Mouse (Mus musculus) hindbrain, embryonic 16.5 days (tissue): ENCODE data around the gene Fads6. TPM values are rescaled to one million over a fixed set of nuclear protein-coding genes. Genes with fewer than 3 reads are reported as not detected.

Source experiments
- ATAC-seq: fragments of 200-750 bp; cut with Nextera tagmentation; 2 replicates; pipeline ENCODE4 v1.8.0; 2017; ENCODE audit warnings: moderate TSS enrichment, moderate library complexity
- H3K27ac ChIP-seq: fragments of 300-500 bp; sonication (generic); 2 replicates; pipeline ENCODE4 v1.5.1; 2014; ENCODE audit warnings: low read depth, mild to moderate bottlenecking, control low read depth, low read length, moderate library complexity
- H3K27me3 ChIP-seq: fragments of 300-500 bp; sonication (generic); replicated peaks from 2 replicates; pipeline ENCODE4 v1.6.1; 2014; ENCODE audit warnings: low read length; ENCODE audit not compliant: control insufficient read depth, insufficient read depth
- H3K36me3 ChIP-seq: fragments of 300-500 bp; sonication (generic); 2 replicates; pipeline ENCODE4 v1.6.1; 2014; ENCODE audit warnings: mild to moderate bottlenecking, low read length, moderate library complexity, mixed read lengths; ENCODE audit not compliant: control insufficient read depth, insufficient read depth
- H3K4me1 ChIP-seq: fragments of 300-500 bp; sonication (generic); 2 replicates; pipeline ENCODE4 v1.6.1; 2014; ENCODE audit warnings: low read depth, low read length; ENCODE audit not compliant: control insufficient read depth, insufficient read depth
- H3K4me2 ChIP-seq: fragments of 300-500 bp; sonication (generic); 2 replicates; pipeline ENCODE4 v1.6.1; 2014; ENCODE audit warnings: mild to moderate bottlenecking, low read length, control low read depth, moderate library complexity
- H3K4me3 ChIP-seq: fragments of 300-500 bp; sonication (generic); 2 replicates; pipeline ENCODE4 v1.5.1; 2014; ENCODE audit warnings: mild to moderate bottlenecking, low read length, control low read depth, moderate library complexity
- H3K9ac ChIP-seq: fragments of 300-500 bp; sonication (generic); 2 replicates; pipeline ENCODE4 v1.6.1; 2014; ENCODE audit warnings: low read depth, mild to moderate bottlenecking, control low read depth, low read length, moderate library complexity
- H3K9me3 ChIP-seq: fragments of 300-500 bp; sonication (generic); 2 replicates; pipeline ENCODE4 v1.6.1; 2014; ENCODE audit warnings: mild to moderate bottlenecking, low read length, moderate library complexity; ENCODE audit not compliant: control insufficient read depth
- WGBS: fragments of 180-500 bp; shearing (Covaris S2); extraction: QIAGEN DNeasy Blood & Tissue Kit; methylation state at CpG from one replicate; pipeline ENCODE4 v1.1.7; 2014; 5-methylcytosine and 5-hydroxymethylcytosine counted together
- polyA plus RNA-seq: library from polyadenylated mRNA; unstranded; fragments of >200 nt; fragmentation: Nextera tagmentation; extraction: Ambion mirVana; gene quantifications from 2 replicates; pipeline ENCODE4 v1.2.1, GENCODE M21; 2015

Fads6 gene
- polyA plus RNA-seq, 1 experiment from 2014 or later, result 2.0 TPM

DNA sequence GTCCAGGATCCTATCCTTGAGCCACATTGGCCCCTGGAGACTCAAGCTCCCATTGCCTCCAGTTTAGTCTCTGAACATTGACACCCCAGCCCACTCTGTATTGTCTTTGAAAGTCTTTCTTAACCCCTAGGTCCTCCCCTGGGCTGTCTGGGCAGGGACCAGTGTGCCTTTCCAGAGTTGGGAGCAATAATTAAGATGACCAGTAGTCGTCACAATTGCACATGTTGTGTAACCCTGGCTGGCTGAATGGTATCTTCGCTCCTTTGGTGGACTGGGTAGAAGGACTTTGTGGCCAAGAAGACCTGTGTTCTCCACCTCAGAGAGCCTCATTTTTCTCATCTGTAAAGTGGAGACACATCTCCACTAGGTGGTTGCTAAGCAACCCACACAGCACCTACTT, 16.8 kb upstream of the Fads6 start:
- Histone ChIP-seq H3K27me3 (peaks cover 51% of the 10 kb centered on the region), H3K4me3 (no peak overlapping the region), H3K36me3 (no peaks in the 10 kb centered on the region), H3K27ac (no peak overlapping the region), H3K4me2 (no peak overlapping the region), H3K9ac (no peak overlapping the region), H3K9me3 (no peaks in the 10 kb centered on the region), H3K4me1 (peaks cover 8% of the 10 kb centered on the region)
- no peak for ATAC-seq
- WGBS, result 60% methylated on average over 2 of the region's 2 CpGs

DNA sequence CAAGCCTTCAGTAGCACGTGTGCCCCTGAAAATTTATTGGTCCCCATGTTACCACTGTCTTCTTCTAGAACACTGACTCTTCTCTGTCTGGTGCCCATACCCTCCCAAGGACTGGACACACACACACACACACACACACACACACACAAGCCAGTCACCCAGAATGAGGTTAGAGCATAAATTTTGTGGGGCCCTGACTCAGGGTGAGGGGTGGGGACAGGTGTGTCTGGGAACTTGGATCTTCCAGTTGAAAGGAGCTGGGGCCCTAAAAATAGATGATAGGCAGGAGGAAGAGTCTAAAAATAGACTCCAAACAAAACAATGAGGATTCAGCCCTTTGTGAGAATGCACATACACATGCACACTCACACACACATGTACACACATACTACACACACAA, 11.3 kb upstream of the Fads6 start:
- H3K27ac ChIP-seq, result no peak overlapping the region
- no peaks in the 10 kb centered on the region for H3K9me3 ChIP-seq
- H3K4me3 ChIP-seq, result no peak overlapping the region
- H3K27me3 ChIP-seq, result no peaks in the 10 kb centered on the region
- no peak overlapping the region for H3K9ac ChIP-seq
- no peaks in the 10 kb centered on the region for H3K36me3 ChIP-seq
- WGBS, result 83% methylated on average over 1 of the region's 1 CpGs
- H3K4me2 ChIP-seq, result no peak overlapping the region
- H3K4me1 ChIP-seq, result no peaks in the 10 kb centered on the region
- no peak for ATAC-seq

DNA sequence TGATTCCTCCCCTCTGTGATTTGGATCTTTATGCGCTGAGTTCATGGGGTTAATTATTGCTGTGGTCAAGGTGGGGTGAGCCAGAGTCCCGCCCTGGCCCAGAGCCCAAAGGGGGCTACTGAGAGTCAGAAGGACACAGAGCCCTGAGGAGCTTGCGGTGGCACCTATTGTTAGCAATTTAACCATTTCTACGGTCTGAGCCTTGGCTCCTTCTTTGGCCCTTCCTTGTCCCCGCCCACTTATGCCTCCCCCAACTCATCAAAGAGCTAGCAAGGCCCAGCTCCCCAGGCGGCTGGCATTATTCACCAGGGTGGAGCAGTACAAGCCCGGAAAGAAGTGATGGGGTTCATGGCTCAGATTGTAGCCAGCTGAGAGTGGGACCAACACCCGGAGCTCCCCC, 9.4 kb upstream of the Fads6 start, which contains the start of gene Otop2:
TSS of gene Otop2 (plus strand) at position 301 of the 400 bp plus-strand sequence.
- no peak within 1 kb of the TSS for H3K27ac ChIP-seq
- H3K4me3 ChIP-seq, result no peak within 1 kb of the TSS
- no peaks in the 10 kb centered on the region for H3K36me3 ChIP-seq
- no peak within 1 kb of the TSS for H3K4me2 ChIP-seq
- H3K4me1 ChIP-seq, result no peaks in the 10 kb centered on the region
- no peak for ATAC-seq
- H3K9ac ChIP-seq, result no peak within 1 kb of the TSS
- H3K27me3 ChIP-seq, result no peaks in the 10 kb centered on the region
- WGBS, result 14% methylated on average over 8 of the region's 8 CpGs
- H3K9me3 ChIP-seq, result no peaks in the 10 kb centered on the region

DNA sequence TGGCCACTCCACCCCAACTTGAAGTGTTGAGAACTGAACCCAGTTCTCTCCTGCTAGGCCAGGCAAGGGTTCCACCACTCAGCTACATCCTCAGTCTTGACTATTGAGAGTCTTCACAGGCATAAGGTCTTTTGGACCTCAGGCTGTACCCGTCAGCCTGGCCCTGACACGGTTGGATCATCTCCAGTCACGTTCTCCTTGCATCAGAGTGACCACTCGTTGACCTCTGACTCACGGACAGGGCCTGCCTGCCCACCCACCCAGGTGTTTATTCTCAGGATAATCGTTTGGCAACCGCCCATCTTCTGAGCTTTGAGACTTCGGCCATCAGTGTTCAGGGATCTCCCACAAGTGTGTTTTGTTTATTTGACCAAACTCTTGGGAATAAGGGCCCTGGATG, 5.7 kb upstream of the Fads6 start:
- Histone ChIP-seq H3K27ac (no peak overlapping the region), H3K9me3 (no peaks in the 10 kb centered on the region), H3K27me3 (no peaks in the 10 kb centered on the region), H3K4me1 (no peaks in the 10 kb centered on the region), H3K4me2 (no peak overlapping the region), H3K9ac (no peak overlapping the region), H3K4me3 (no peak overlapping the region), H3K36me3 (no peaks in the 10 kb centered on the region)
- WGBS, result 75% methylated on average over 8 of the region's 8 CpGs
- no peak for ATAC-seq

DNA sequence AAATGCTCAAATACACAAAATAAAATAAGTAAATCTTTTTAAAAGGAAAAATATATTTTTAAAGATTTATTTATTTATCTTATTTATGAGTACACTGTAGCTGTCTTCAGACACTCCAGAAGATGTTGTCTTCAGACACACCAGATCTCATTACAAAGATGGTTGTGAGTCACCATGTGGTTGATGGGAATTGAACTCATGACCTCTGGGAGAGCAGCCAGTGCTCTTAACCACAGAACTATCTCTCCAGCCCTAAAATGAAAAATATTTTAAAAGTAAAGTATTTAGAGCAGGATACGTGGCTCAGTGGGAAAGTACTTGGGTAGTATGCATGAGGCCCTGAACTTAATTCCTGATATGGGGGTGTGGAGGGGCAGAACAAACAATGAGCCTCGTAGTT, 3.9 kb upstream of the Fads6 start:
- Histone ChIP-seq H3K9me3 (no peaks in the 10 kb centered on the region), H3K4me2 (no peak overlapping the region), H3K36me3 (no peaks in the 10 kb centered on the region), H3K4me3 (no peak overlapping the region), H3K27me3 (no peaks in the 10 kb centered on the region), H3K9ac (no peak overlapping the region), H3K4me1 (peaks cover 4% of the 10 kb centered on the region; the same call in 1 of the 2 replicates), H3K27ac (no peak overlapping the region)
- 91% methylated on average over 2 of the region's 2 CpGs for WGBS
- no peak for ATAC-seq

DNA sequence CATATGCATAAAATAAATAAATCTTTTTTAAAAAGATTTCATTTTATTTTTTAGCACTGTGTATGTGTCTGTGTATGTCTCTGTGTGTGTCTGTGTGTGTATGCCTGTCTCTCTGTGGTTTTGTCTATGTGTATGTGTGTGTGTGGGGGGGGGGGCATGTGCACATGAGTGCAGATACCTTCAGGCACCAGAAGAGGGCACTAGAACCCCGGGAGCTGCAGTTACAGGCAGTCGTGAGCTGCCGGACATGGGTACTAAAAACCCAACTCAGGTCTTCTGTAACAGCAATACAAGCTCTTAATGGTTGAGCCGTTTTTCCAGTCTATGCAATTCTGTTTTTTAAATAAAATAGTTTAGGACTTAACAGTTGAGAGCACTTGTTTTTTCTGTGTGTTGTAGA, 3.3 kb upstream of the Fads6 start:
- no peak overlapping the region for H3K9ac ChIP-seq
- peaks cover 4% of the 10 kb centered on the region; the same call in 1 of the 2 replicates for H3K4me1 ChIP-seq

DNA sequence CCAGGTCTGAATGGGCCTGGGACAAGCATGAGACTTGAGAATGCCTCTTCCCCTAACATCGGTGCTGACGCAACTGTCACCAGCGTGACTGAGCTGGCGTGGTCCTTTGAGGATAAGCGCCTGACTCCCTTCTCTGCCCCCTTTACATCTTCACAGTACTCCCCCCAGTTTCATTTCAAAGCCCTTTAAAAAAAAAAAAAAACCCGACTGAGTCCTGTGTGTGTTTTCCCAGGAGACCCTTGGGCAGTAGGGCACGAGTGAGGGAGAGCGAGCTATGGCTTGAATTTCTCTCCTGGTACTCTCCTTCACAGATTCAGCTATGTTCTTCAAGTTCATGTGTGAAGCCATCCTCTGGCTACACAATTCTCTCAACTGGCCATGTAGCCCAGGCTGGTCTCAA, 697 bp upstream of the Fads6 start:
- 65% methylated on average over 8 of the region's 8 CpGs for WGBS
- H3K9me3 ChIP-seq, result no peaks in the 10 kb centered on the region
- ATAC-seq, result no peak
- no peaks in the 10 kb centered on the region for H3K27me3 ChIP-seq
- H3K9ac ChIP-seq, result no peak overlapping the region
- no peak overlapping the region for H3K4me3 ChIP-seq
- H3K36me3 ChIP-seq, result no peaks in the 10 kb centered on the region
- no peak overlapping the region; the same call in 1 of the 2 replicates for H3K4me2 ChIP-seq
- H3K4me1 ChIP-seq, result peaks cover 4% of the 10 kb centered on the region; the same call in 1 of the 2 replicates
- H3K27ac ChIP-seq, result no peak overlapping the region

More for the DNA sequence above, 3.3 kb upstream of the Fads6 start:
- 94% methylated on average over 4 of the region's 4 CpGs for whole genome bisulfite sequencing
- H3K27ac ChIP-seq, result no peak overlapping the region
- no peaks in the 10 kb centered on the region for H3K36me3 ChIP-seq
- no peaks in the 10 kb centered on the region for H3K9me3 ChIP-seq
- no peak overlapping the region for H3K4me2 ChIP-seq
- H3K27me3 ChIP-seq, result no peaks in the 10 kb centered on the region
- no peak for ATAC-seq
- no peak overlapping the region for H3K4me3 ChIP-seq

DNA sequence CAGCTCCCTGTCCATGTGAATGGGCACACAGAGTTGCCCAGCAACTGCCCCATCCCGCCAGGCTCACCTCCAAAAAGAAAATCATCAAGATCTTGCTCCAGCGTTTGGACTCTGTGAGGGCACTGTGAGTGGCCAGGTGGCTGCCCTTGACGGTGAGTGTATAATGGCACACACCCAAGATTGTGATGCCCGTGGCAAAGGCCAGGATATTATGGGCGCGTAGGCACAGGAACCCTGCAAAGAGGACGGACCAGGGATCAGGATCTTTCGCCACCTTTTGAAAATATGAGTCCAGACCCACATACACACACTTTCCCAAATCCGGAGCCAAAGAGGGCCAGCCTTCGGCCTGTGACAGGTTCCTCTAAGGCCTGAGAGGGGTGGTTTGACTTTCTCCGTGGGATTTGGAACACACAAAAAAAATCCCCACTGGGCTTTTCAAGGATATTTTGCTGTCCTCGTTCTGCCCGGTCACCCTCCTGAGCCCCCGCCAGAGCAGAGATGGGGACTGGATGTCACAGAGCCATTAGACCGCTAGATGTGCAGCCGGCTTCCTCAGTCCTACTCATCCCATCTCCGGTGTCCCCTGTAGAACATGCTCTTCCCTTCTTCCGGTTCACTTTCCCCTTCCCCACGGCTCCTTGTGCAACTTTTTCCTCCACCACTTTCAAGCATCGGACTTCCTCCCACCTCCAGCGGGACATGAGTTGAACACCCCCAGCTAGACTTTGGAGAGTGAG, 822 bp downstream of the Fads6 start:
- no peaks in the 10 kb centered on the region for H3K27me3 ChIP-seq
- peaks cover 4% of the 10 kb centered on the region; the same call in 1 of the 2 replicates for H3K4me1 ChIP-seq
- ATAC-seq, result peak; percentile 15; the same call in 1 of the 2 replicates
- H3K4me3 ChIP-seq, result peak overlapping the region; percentile 65
- peak overlapping the region; percentile 74 for H3K9ac ChIP-seq
- H3K9me3 ChIP-seq, result no peaks in the 10 kb centered on the region
- no peaks in the 10 kb centered on the region for H3K36me3 ChIP-seq
- H3K27ac ChIP-seq, result peak overlapping the region; percentile 70
- H3K4me2 ChIP-seq, result peak overlapping the region; percentile 88
- WGBS, result 53% methylated on average over 21 of the region's 21 CpGs

DNA sequence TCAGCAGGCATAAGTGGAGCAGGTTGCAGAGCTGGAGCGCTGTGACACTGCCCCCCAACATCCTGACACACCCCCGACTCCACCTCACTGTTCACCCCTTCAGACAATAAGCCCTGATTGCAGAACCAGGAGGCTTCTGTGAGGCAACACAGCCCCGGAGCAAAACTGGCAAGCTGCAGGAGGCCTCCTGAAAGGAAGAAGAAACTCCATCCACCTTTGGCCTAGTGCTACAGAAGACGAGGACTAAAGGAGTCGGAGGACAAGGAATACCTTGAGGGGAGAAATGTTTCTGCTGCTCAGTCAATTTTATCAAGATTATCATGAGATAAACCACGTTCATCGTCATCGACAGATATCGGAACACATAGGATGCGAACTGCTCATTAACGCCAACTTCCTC, 1.5 kb downstream of the Fads6 start:
- no peaks in the 10 kb centered on the region for H3K36me3 ChIP-seq
- H3K4me2 ChIP-seq, result no peak overlapping the region
- no peaks in the 10 kb centered on the region for H3K27me3 ChIP-seq
- H3K4me3 ChIP-seq, result no peak overlapping the region
- no peaks in the 10 kb centered on the region for H3K9me3 ChIP-seq
- WGBS, result 90% methylated on average over 11 of the region's 11 CpGs
- H3K9ac ChIP-seq, result no peak overlapping the region
- no peak overlapping the region for H3K27ac ChIP-seq
- no peak for ATAC-seq
- peaks cover 4% of the 10 kb centered on the region; the same call in 1 of the 2 replicates for H3K4me1 ChIP-seq
